Mouse (Mus musculus): ENCODE measurements around the gene Szrd1.
"Not testable (repeated sequence)": the region's sequence is repeated elsewhere in the genome, so short reads cannot be mapped to it uniquely, and the experiment has no call there.

The Szrd1 gene

DNA sequence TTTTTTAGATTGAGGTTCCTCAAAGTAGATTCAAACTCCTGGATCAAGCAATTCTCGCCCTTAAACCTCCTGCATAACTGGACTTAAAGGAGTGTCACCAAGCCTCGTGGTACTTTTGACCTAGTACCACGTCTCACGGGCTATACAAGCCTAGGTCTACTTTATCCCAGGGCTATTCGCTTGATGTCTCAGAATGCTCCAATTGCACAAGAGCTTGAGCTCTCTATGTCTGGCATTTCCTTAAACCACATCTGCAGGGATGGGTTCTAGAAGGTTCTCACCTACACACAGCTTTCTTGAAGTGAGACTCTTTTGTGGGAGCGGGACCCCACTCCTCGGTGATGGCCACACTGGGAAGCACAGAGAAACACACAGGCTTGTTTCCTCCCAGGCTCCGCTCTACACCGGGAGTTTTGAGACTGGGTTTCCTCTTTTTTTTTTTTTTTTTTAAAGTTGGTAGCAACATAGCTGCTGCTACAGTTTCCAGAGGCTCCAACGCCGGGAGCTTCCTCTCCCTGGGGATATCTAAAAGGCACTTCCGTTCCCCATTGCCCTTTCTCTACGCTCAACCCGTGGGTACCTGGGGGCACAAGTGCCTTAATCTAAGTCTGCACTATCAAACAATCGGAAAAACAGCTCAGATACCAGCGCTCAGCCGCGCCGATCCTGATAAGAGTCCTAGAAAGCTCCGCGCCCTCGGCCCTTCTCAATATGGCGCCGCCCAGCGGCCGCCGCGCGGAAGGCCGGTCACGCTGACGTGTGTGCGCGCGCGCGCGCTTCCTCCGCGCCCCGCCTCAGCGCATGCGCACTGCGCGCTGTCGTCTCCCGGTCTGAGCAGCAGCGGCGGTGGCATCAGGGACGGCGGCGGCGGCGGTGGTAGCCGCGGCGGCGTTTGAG, 7.8 kb upstream of the Szrd1 start, which contains the start of gene Fbxo42:
Fbxo42 (plus strand) TSS at position 802 of the 897 bp plus-strand sequence.
- peak; percentile 96 for DNase-seq (ENCODE audit: low spot score)

DNA sequence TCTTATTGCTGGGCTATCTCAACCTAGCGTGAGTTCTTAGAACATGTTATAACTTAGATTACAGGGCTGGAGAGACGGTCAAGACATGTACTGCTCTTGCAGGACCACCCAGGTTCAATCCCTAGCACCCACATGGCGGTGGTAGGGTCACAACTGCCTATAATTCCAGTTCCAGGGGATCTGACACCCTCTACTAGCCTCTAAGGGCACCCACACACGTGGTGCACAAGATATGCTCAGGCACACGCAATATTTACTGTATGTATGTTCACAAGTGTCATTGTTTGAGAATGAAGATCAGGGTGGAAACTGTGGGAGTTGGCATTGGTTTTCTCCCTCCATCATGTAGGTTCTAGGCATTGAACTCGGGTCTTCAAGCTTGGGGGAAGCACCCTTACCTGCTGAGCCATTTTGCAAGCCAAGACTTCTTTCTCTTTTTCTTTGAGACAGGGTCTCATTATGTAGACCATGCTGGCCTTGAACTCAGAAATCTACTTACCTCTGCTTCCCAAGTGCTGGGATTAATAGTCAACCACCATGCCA, 7.0 kb upstream of the Szrd1 start:
- no peak for DNase-seq (ENCODE audit: low spot score)

DNA sequence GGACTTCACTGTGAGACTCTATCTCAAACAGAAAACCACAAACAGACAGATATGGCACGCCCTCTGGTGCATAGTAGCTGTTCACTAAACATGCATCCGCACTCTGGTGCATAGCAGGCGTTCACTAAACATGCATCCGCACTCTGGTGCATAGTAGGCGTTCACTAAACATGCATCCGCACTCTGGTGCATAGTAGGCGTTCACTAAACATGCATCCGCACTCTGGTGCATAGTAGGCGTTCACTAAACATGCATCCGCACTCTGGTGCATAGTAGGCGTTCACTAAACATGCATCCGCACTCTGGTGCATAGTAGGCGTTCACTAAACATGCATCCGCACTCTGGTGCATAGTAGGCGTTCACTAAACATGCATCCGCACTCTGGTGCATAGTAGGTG, 5.5 kb upstream of the Szrd1 start:
- not testable (repeated sequence) for DNase-seq (ENCODE audit: low spot score)

DNA sequence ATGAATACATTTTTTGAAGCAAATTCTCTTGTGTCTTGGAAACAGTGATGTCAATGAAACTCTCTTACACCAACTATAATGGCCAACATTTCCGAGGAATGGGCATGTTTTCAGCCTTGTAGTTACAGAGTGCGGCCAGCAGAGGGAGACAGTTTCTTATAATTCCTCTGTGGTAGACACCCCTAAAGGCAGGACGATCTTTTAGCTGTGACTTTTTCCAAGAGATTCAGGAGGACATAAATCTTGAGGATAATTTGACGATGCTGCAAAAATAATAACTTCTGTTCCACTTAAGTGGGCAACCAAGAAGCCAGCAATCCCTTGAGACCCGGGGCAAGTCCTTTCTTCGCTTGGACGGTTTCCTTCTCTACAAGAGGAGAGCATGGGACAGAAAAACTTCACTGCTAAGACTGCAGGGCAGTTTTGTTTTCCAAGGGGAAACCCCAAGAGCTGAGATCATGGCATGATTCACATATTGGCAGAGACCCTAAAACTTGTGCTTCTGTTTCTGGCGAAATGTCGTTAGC, 2.8 kb upstream of the Szrd1 start:
- peak; percentile 87 for DNase-seq (ENCODE audit: low spot score)

DNA sequence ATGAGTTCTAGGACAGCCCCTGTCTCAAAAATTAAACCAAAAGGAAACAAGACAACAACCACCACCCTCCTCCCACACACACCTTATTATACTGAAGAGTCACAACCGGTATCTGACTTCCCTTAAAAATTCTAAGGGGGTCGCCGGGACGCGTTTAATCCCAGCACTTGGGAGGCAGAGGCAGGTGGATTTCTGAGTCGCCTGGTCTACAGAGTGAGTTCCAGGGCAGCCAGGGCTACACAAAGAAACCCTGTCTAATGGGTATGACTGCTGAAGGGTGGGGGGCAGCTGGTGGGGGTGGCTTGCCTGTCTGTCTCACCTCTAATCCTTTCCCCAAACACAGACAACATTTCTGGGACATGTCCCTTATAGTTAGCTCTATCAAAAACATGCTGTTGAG, 1.4 kb upstream of the Szrd1 start:
- no peak for DNase-seq (ENCODE audit: low spot score)

DNA sequence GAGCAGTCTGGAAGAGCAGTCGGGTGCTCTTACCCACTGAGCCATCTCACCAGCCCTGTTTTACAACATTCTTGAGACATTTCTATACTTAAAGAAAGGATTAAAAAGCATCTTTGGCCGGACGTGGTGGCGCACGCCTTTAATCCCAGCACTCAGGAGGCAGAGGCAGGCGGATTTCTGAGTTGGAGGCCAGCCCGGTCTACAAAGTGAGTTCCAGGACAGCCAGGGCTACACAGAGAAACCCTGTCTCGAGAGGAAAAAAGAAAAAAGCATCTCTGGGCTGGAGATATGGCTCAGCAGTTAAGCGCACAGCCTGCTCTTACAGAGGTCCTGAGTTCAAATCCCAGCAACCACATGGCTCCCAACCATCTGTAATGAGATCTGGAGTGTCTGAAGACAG, 779 bp upstream of the Szrd1 start:
- not testable (repeated sequence) for DNase-seq (ENCODE audit: low spot score)

DNA sequence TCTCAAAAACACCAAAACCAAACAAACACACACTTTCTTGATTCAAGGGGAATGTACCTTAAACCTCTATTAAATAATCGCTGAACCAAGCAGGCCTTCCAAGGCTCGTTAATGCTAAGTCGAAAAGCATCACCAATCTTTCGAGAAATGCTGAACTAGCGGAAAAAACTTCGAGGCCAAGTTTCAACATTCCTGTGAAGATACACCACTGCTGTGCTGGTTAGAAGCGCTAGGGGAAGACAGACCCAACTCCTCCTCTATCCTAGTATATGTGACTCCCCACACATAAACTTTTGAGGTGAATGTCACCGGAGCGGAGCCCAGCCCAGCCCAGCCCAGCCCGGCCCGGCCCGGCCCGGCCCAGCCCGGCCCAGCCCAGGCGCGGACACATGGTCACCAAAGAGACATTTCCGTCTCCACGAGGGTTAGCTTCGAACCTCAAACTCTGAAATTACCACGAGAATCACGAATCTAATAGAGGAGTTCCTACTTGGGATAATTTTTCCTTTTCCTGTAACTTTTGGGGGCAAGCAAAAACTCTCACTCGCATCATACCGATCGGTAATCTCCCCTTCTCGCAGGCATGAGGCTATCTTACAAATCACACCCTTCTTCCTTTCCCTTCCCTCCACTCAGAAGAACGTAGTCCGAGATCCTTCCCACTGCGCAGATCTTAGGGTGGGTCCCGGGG, 1.0 kb downstream of the Szrd1 start:
- DNase-seq (ENCODE audit: low spot score) = no peak

DNA sequence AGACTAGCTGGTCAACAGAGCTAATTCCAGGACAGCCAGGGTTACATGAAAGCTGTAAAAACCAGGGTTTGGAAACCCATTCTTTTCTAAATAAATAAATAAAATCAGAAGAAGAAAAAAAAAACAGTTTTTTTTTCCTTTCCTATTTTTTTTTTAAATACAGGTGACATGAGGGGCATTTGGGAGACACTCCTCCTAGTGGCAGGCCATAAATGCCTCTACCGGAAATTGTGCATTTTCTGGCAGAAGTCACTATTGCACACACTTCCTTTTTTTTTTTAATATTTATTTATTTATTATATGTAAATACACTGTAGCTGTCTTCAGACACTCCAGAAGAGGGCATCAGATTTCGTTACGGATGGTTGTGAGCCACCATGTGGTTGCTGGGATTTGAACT, 1.8 kb downstream of the Szrd1 start:
- DNase-seq (ENCODE audit: low spot score) = not testable (repeated sequence)

DNA sequence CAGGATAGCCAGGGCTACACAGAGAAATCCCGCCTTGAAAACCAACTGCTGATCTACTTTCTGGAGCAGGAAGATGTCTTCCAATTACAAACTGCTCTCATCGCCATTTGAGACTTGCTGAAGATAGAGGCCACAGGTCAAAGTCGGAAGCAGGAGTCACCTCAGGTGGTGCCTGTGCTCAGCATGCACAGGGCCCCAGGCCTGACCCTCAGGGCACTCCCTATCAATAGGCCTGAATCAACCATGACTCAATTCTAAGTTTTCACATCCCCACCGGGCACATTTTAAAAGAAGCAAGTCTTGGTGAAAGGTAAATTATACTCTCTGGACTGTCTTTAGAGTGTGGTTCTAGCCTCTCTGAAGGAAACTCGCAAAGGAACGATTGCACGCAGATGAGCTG, 3.4 kb downstream of the Szrd1 start:
- no peak for DNase-seq (ENCODE audit: low spot score)

DNA sequence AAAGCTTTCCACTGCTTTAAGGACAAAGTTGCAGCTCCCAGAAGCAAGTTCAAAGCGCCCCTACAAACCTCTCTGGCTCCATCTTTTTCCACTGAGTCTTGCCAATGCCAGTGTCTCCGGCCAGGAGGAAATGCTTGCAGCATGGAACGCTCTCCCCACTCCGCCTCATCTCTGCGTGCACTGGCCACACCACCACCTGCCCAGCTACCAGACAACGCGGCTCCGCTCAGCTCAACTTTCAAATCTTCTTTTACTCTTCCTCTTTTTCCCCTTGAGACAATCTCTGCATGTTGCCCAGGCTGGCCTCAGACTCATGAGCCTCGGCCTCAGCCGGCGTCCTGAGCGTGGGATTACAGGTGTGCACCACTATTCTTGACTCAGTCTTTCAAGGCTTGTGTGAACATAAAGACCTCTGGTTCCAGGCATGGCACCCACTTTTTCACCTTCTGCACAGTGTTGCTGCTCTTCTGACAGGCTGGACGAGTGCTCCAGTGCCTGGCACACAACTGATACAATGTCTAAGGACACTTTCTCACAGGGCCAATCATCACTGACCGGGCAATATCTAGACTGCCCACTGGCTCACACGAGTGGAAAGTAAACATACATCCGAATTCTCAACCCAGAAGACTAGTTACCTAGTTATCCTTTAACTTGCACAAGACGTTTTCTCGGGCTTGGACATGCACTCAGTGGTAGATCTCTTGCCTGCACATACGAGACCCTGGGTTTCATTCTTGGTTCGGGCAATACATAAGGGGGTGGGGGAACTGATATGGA, 4.6 kb downstream of the Szrd1 start:
- DNase-seq (ENCODE audit: low spot score) = no peak

DNA sequence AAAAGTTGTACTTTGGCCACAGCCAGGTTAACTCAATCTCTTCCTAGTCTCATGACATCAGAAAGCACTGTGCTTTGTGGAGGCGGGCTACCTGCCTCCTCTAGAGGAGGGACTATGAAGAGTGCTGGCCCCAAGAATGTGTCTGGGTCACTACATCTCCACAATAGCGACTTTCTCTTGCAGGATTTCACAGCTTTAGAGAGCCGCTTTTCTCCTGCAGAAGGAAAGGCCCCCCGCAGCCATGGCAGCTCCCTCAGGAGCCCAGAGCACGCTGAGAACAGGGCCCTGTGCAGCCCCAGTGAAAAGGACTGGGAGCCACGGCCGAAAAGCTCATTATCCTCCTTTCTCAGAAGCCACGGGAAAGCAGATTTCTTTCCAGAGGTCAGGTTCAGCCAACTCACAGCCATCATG, 5.5 kb downstream of the Szrd1 start:
- peak; percentile 50 for DNase-seq (ENCODE audit: low spot score)

DNA sequence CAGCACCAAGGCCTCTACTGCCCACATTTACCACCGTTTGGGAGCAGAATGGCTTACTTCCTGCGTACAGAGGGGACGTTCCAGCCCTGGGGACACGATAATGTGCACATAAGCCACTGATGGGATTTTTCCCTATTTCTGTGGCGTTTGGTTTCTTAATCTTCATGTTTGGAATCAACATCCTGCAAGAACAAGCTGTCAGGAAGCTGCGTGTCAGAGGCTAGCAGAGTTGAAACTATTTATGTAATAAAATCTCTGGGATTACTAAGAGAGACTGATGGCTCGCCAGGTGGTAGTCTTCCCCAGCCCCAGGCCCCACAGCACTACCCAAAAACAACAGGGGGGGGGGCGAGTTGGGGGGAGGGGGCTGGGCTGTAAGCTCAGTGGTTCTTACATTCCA, 6.3 kb downstream of the Szrd1 start:
- DNase-seq (ENCODE audit: low spot score) = no peak

DNA sequence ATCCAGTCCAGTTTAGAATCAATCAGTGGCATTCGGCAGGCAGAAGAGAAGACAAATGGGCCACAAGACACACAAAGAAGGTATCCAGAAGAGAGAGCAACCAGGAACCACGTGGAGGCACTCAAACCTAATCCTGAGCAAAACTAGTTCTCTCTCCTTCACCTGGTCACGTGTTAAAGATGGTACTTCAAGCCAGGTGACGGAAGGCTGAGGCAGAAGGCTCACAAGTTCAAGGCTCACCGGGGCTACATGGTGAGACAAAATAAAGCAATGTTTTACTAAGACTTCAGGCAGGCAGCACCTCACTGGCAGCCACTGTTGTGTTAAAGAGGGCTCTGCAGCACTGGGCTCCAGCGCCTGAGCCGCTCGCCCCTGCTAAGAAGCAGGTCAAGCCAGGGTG, 7.4 kb downstream of the Szrd1 start:
- no peak for DNase-seq (ENCODE audit: low spot score)

DNA sequence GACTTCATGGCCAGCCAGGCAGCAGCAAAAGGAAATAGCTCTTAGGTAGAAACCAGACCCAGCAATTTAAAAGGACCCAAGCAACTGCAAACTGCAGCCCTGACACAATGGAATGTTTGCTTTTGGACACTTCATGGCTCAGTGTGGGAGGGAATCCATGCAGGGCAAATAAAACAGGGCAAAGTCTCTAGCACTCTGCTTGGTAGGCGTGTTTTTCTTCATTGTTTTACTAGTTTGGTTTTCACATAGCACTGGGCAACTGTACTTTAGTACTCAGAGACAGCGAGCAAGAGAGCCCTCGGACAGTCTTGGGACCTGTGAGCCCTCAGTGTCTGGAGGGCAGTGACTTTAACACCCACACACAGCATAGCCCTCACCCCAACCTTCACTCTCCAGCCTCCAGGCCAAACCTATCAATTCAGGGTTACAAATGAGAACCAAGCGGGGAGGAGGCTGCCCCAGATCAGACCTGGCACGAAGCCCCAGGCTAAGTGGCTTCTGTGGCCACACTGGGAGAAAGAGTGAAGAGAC, 8.0 kb downstream of the Szrd1 start:
- DNase-seq (ENCODE audit: low spot score) = no peak

DNA sequence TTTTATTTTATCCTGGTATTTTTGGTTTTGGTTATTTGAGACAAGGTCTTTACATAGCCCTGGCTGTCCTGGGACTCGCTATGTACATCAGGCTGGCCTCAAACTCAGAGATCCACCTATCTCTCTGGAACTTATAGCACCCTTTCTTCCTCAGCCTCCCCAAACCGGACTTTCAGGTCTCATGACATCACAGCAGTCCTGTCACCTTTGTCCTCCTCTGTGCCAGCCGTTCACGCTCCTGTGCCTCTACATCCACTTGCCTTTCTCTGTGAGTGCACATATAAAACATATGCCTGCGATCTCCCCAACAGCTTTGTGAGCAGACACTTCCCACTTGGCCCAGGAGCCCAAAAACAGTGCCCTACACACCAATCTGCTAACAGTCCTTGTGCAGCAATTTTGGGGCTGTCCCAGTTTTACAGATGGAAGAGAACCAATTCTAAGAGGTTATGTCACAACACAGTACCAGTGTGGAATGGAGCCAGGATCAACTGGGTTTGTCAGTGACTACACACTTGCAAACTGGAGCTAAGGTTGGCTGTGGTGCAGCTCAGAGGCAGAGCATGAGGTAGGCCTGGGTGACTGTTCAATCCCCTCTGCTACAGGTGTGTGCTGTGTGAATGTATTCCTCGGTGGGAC, 8.8 kb downstream of the Szrd1 start:
- no peak for DNase-seq (ENCODE audit: low spot score)

DNA sequence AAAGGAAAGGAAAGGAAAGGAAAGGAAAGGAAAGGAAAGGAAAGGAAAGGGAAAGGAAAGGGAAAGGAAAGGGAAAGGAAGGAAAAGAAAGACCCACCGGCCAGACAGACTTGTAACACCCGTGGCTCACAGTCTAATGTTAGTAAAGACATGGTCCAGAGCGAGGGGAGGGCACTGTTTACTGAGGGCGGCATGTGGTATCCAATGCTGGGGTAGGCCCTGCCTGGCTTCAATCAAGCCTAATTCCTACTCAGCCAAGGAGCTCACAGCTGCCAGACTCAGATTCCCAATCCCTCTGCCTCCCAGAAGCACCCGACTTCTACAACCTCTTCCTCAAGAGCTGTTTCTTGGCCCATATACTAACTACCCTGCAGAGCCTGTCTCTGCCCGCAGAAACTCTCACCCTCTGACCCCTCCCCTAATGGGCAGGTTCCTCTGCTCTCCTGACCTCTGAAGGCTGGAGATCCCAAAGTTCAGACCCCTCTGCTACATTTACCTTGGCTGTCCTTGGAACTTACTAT, 10.3 kb downstream of the Szrd1 start:
- DNase-seq (ENCODE audit: low spot score) = no peak

DNA sequence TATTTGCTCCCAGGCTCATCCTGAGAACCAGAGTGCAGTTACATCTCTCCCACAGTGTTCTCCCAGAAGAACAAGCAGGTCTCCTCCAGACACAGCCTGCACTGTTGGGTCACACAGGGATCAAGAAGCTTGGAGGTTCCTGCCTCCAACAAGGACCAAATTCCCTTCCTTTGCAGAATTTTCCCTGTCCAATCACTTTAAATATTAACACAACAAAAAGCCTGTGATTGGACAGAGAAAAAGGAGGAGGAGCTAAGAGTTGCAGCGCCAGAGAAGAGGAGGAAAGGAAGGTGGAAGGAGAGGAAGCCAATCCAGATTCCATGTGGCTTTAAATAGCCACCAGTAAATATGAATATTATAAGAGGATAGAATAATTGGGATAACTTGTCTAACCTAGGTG, 16.5 kb downstream of the Szrd1 start:
- no peak for DNase-seq (ENCODE audit: low spot score)

DNA sequence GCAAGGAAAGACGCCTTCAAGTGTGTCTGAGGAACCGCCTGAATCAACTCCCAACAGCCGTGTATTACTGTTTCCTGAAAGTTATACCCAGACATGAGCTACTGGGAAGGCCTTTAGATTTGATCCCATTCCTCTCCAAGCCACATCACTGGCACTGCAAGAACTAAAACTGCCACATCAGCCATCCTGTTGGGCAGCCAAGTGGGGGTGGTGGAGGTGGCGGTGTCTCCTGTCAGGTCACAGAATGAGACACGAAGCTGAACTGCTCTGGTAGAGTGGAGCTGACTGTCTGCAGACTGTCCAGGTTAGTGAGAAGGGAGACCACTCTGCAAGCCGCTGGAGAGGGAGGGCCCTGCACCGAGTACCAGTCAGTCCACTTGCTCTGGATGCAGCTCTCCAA, 16.9 kb downstream of the Szrd1 start:
- DNase-seq (ENCODE audit: low spot score) = no peak

DNA sequence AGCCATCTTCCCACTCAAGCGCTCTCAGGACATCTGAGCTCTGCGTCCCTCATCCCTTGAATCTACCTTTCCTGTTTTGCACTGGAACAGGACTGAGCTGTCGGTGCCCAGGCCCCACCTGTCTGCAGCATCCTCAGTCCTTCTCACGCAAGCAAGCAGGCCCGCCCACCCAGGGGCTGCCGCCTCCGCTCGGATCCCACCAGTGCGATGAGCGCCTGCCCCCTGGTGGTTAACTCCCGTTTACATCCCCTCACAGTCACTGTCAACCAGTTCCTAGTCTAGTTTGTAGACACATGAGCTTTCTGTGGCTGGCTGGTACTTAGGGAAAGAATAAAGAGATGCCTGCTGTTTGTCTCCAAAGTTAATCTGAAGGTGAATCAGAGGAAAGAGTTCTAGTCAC, 18.9 kb downstream of the Szrd1 start:
- DNase-seq (ENCODE audit: low spot score) = peak; percentile 81

DNA sequence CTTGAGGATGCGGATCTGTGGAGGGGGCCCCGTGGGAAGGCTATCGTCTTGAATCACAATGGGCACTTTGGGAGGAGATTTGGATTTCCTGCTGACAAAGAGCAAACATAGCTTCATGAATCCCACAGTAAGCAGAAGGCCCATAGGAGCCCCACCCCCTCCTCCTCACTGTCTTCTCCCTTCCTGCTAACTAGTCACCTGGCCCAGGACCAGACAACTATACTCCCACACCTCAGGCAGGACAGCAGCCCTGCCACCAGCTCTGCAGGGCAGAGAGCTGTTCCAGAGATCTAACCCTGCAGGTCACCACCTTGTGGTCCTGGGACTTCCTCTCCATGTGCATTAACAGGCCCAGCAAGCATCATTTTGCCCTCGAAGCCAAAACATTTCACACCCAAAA, 20.9 kb downstream of the Szrd1 start:
- no peak for DNase-seq (ENCODE audit: low spot score)

DNA sequence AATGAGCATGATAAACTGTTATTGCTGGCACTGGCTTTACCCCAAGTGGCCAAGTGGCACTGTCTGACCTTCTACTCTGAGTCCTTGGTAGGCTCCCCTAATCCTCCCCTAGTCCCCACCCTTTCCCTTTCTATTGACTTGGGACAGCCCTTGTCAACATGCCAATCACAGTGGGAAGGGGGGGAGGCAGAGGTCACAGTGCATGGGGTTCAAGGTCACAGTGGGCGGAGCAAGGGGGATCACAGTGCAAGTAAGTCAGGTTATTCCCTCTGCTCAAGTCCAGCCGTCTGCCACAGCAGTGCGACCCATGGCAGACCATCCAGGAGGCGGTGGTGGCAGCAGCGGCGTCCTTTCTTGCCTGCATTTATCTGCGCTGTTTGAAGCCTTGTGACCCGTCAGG, 24.2 kb downstream of the Szrd1 start:
- DNase-seq (ENCODE audit: low spot score) = no peak

All from embryo, embryonic 10.5 days (tissue).